Mouse (Mus musculus): ENCODE measurements around the gene Fmo5. TPM values are rescaled to one million over a fixed set of nuclear protein-coding genes. Genes with fewer than 3 reads are reported as not detected.

Gene Fmo5
- polyA plus RNA-seq, 1 experiment from 2014 or later = 0.57 TPM

Small RNA genes lying within 50 kb of the gene (microRNA-seq; reads per million reads assigned to microRNA genes)
- not detected for gene Mir7225

Other genes with a start within 250 kb of the Fmo5 start
- not detected in 2 replicates for gene Olfr1402, start 206.8 kb upstream of the Fmo5 start, polyA plus RNA-seq (2015; fragmentation: Nextera tagmentation; extraction: Ambion mirVana)
- gene Chd1l, start 18.6 kb upstream of the Fmo5 start, polyA plus RNA-seq (2015; fragmentation: Nextera tagmentation; extraction: Ambion mirVana) = 6.8 and 7.2 TPM in 2 replicates
- gene Prkab2, start 29.4 kb downstream of the Fmo5 start, polyA plus RNA-seq (2015; fragmentation: Nextera tagmentation; extraction: Ambion mirVana) = 9.2 and 9.7 TPM in 2 replicates
- not detected in 2 replicates for gene Gm17651, start 45.9 kb downstream of the Fmo5 start, polyA plus RNA-seq (2015; fragmentation: Nextera tagmentation; extraction: Ambion mirVana)

All from hindbrain, embryonic 13.5 days (tissue).